Mouse (Mus musculus): ENCODE data around the gene Tceal5.

The Tceal5 gene

DNA sequence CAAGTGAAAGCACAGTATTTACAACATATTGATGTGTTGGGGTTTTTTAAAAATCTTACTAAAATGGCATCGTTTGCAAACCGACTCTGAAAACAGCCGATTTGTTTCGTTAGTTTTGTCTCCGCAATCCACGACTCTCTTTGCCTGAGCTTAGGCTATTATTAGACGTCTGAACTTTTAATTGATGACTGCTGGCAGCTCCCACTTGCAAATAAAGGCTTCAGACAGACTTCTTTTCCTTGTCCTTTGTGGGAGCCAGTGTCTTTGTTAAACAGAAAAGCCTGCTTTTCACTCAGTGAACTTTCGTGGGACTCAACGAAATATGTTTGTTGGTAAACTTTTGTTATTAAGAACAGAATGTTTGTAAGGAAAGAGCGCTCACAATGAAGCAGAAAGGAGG lies 30.9 kb downstream of the Tceal5 start:
- ATAC-seq (ENCODE audit: insufficient number of reproducible peaks, low FRiP score, low TSS enrichment) = no peak

DNA sequence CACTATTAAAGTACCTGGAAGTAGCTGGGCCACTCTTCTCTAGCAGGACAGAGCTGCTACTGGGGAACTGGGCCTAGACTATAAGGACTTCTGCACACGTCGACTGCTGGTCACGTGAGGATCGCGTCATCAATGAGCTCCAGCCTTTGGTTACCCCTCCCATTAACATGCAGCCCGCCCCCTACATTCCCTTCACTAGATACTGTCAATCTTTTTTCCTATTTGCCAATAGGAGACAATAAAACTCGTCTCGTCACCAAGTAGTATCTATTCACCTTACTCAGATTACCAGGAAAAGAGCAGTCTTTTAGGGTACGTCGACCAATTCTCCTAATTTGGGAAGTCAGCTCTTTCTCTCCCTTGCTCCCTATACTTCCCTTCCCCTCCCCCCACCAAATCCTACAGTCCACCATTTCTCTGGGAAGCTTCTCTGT lies 31.5 kb downstream of the Tceal5 start, which contains the start of gene Tceal8:
Gene Tceal8, minus strand, starts transcription at position 225 of the 434 bp plus-strand sequence.
- ATAC-seq (ENCODE audit: insufficient number of reproducible peaks, low FRiP score, low TSS enrichment) = peak; percentile 98

GRCm38 (mm10) chrX:136171189-136172117 lies 32.2 kb downstream of the Tceal5 start:
- peak; percentile 67 for ATAC-seq (ENCODE audit: insufficient number of reproducible peaks, low FRiP score, low TSS enrichment)

DNA sequence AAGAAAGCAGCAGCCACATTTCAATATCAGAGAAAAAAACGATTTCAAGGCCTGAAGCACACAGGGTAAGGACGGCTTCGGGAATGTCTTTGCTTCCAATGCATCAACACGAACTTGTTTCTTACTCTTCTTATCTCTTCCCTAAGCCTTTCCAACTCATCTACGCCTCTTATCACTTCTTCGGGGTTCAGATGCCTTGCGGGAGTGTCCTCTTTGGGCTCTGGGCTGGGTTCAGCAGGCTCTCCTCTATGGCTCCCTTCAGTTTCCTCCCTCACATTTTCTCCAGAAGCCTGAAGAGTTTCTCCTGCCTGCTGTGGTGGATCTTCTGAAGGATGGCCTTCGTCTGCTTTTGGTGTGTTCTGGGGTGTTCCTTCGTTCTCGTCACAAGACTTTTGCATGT lies 33.1 kb downstream of the Tceal5 start:
- ATAC-seq (ENCODE audit: insufficient number of reproducible peaks, low FRiP score, low TSS enrichment) = no peak

Measured in cerebellum, adult (tissue).